Mouse (Mus musculus): ENCODE measurements at regions not wholly inside any gene's neighbourhood (a gene's known extent, or its start where the extent isn't known, plus 50 kb on each side); places are given as distances from the start of the nearest gene placed in this dataset.

DNA sequence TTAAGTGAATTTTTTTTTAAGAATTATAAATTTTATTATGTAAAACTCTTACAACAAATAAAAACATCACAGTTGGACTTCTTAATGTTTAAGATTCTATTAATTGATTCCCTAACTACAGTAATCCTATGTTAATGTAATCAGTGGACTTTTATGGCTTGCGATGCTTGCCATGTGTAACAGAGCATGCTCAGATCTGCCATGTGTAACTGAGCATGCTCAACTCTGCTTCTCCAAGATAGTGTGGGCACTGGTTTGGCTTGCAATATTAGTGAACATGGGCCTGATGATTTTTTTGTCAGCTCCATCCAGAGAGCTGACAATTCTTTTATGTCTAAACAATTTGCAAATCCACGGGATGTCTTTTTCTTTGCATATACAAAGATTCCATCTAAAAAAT is 66.4 kb upstream of the Tas2r119 start:
- TF ChIP-seq CTCF (IDR thresholded peaks at IDR 0.05; ENCODE audit: low read depth) (no peak), EP300 (IDR thresholded peaks at IDR 0.05; ENCODE audit: low read depth) (no peak)

Measured in heart, postnatal 0 days (tissue).